Mouse (Mus musculus): ENCODE data around the gene Rplp1.

GRCm38 (mm10) chr9:61867659-61868058 is 46.7 kb downstream of the Rplp1 start:
- TF ChIP-seq POLR2A (IDR thresholded peaks at IDR 0.05; ENCODE audit: low read depth, low read length) = no peak
- TF ChIP-seq CTCF (IDR thresholded peaks at IDR 0.05; ENCODE audit: extremely low read depth, insufficient read length, insufficient replicate concordance, low read depth, low read length) = no peak
